Mouse (Mus musculus): ENCODE data around the gene Fbxw18. TPM values are rescaled to one million over a fixed set of nuclear protein-coding genes. Genes with fewer than 3 reads are reported as not detected.
"Not testable (repeated sequence)": the region's sequence is repeated elsewhere in the genome, so short reads cannot be mapped to it uniquely, and the experiment has no call there.

Gene Fbxw18
- 0.07 and 0.18 TPM in 2 replicates for polyA plus RNA-seq (2012; rRNA removed)

DNA sequence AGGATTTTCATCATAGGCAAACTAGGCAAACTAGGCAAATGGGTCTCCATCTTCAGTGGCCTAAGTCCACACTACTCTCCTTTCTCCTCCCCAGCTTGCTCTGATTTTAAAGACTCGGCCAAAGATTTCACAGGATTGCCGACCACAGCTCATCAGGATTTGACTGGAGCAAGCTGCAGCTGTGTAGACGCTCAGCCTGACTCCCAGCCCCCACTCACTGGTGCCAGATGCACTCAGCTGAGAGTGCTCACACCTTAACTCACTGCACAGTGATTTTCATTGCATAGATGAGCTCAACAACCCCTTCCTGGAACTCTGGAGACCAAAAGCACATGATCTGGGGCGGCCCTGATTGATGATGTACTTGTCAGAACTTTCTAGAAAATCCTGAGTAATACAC, at the start of gene Fbxw18:
Gene Fbxw18, minus strand, starts transcription at position 101 of the 400 bp plus-strand sequence.
- DNase-seq (ENCODE audit: low read depth): not testable (repeated sequence)

DNA sequence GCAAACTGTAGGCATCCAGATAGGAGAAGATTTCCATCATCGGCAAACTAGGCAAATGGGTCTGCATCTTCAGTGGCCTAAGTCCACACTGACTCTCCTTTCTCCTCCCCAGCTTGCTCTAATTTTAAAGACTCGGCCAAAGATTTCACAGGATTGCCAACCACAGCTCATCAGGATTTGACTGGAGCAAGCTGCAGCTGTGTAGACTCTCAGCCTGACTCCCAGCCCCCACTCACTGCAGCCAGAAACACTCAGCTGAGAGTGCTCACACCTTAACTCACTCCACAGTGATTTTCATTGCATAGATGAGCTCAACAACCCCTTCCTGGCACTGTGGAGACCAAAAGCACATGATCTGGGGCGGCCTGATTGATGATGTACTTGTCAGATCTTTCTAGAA, 43.5 kb upstream of the Fbxw18 start, which contains the start of gene Fbxw26:
Gene Fbxw26, minus strand, starts transcription at position 101 of the 400 bp plus-strand sequence.
- not testable (repeated sequence) for DNase-seq (ENCODE audit: low read depth)

DNA sequence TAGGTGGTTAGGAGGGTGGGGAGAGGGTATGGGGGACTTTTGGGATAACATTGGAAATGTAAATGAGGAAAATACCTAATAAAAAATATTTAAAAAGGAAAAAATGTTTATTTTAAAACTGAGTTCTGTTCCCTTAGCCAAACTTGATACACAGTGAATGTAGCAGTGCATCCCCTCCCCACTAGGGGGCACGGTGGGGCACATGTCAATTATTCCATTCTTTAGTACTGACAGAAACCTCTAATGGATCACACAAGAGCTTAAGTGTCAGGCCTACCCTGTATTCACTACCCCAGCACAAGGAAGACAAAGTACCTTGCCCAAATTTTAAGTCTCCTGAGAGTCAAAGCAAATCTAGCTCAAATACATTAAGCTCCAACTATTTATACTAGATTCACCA, 17.2 kb downstream of the Fbxw18 start:
- no peak for DNase-seq (ENCODE audit: low read depth)

DNA sequence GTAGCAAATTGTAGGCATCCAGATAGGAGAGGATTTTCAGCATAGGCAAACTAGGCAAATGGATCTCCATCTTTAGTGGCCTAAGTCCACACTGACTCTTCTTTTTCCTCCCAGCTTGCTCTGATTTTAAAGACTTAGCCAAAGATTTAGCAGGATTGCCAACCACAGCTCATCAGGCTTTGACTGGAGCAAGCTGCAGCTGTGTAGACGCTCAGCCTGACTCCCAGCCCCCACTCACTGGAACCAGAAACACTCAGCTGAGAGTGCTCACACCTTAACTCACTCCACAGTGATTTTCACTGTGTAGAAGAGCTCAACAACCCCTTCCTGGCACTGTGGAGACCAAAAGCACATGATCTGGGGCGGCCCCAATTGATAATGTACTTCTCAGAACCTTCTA, 37.9 kb downstream of the Fbxw18 start, which contains the start of gene Fbxw25:
Gene Fbxw25, minus strand, starts transcription at position 101 of the 400 bp plus-strand sequence.
- not testable (repeated sequence) for DNase-seq (ENCODE audit: low read depth)

Other genes starting within 250 kb of the Fbxw18 start
- not detected in 2 replicates for gene Fbxw19, start 206.8 kb downstream of the Fbxw18 start, polyA plus RNA-seq (2012; rRNA removed)
- 0.15 and 0.16 TPM in 2 replicates for gene Fbxw15, start 134.4 kb downstream of the Fbxw18 start, polyA plus RNA-seq (2012; rRNA removed)
- 0.27 and 0.33 TPM in 2 replicates for gene Fbxw24, start 76.6 kb downstream of the Fbxw18 start, polyA plus RNA-seq (2012; rRNA removed)
- gene Fbxw25, start 38.0 kb downstream of the Fbxw18 start, polyA plus RNA-seq (2012; rRNA removed): 0.13 TPM in 1 of 2 replicates, not detected in the other
- gene Fbxw26, start 43.4 kb upstream of the Fbxw18 start, polyA plus RNA-seq (2012; rRNA removed): not detected in 2 replicates
- 0.30 and 0.43 TPM in 2 replicates for gene Fbxw27, start 88.0 kb upstream of the Fbxw18 start, polyA plus RNA-seq (2012; rRNA removed)
- 3,031 and 4,791 TPM in 2 replicates for gene Spink8, start 109.6 kb upstream of the Fbxw18 start, polyA plus RNA-seq (2012; rRNA removed)
- gene Nme6, start 130.0 kb upstream of the Fbxw18 start, polyA plus RNA-seq (2012; rRNA removed): 37.7 and 38.8 TPM in 2 replicates
- 0.18 and 0.68 TPM in 2 replicates for gene Camp, start 146.9 kb upstream of the Fbxw18 start, polyA plus RNA-seq (2012; rRNA removed)
- gene Cdc25a, start 172.9 kb upstream of the Fbxw18 start, polyA plus RNA-seq (2012; rRNA removed): 3.4 and 3.8 TPM in 2 replicates
- gene Map4, start 228.8 kb upstream of the Fbxw18 start, polyA plus RNA-seq (2012; rRNA removed): 103 and 120 TPM in 2 replicates